Comparison of ENCODE assay signal across 33 mouse cellular contexts in the genomic region with DNA sequence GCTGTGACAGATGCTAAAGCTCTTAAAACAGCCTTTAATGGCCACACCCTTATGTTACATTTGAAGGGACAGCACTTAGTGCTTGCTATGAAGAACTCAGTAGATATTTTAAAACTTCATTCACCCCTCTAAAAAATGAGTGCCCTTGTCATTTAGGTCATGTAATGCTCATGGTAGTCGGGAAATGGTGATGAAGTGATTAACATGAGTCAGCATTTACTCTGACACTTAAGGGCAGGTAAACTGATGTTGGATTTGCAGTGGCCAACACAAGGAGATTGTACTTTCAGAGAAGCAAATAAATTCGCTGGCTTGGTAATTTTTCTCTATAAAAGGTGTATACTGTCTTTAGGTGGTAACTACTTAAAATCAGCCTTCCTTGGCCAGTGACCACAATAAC.
"Had no signal": no experiment of that assay in that cellular context is flagged by ENCODE, and none has a peak within 500 bp of the region (broad histone marks: within the 10 kb centered on the region; RNA-seq: fewer than 3 reads in every experiment).

No protein-coding gene starts in this region.

- H3K4me3 ChIP-seq: heart, embryonic 13.5 days; heart, embryonic 15.5 days; hindbrain, embryonic 10.5 days; hindbrain, embryonic 12.5 days; hindbrain, embryonic 13.5 days; hindbrain, embryonic 15.5 days; intestine, embryonic 15.5 days; kidney, embryonic 15.5 days; layer of hippocampus, adult 2 months; left cerebral cortex, adult 2 months had no signal

- H3K27ac ChIP-seq: heart, embryonic 13.5 days; heart, embryonic 15.5 days; hindbrain, embryonic 10.5 days; hindbrain, embryonic 12.5 days; hindbrain, embryonic 13.5 days; hindbrain, embryonic 14.5 days; hindbrain, embryonic 15.5 days; hindbrain, postnatal 0 days; intestine, embryonic 15.5 days; kidney, embryonic 15.5 days; kidney, postnatal 0 days; layer of hippocampus, adult 2 months; left cerebral cortex, adult 2 months had no signal

- DNase-seq: heart, postnatal 10 days; heart, postnatal 14 days; heart, postnatal 36 days; heart, postnatal 4 days; kidney, adult 11 months; kidney, adult 18-20 months; kidney, adult 2 months; kidney, adult 8-10 months; kidney, adult 9 months; kidney, postnatal 10 days; kidney, postnatal 14 days; kidney, postnatal 25 days; kidney, postnatal 36 days; kidney, postnatal 4 days; layer of hippocampus, adult 9-11 months; layer of hippocampus, postnatal 36 days had no signal

- ATAC-seq: hindbrain, embryonic 16.5 days; hindbrain, postnatal 0 days; inflammation-experienced regulatory T-cells, adult 6 months; intestine, embryonic 15.5 days; intestine, embryonic 16.5 days; intestine, postnatal 0 days had no signal

- H3K27me3 ChIP-seq: heart, embryonic 13.5 days; heart, embryonic 15.5 days; hindbrain, embryonic 12.5 days; hindbrain, embryonic 13.5 days; hindbrain, embryonic 15.5 days; intestine, embryonic 15.5 days; kidney, embryonic 15.5 days had no signal

- H3K9me3 ChIP-seq: heart, embryonic 13.5 days; heart, embryonic 15.5 days; hindbrain, embryonic 10.5 days; hindbrain, embryonic 12.5 days; hindbrain, embryonic 13.5 days; hindbrain, embryonic 15.5 days; intestine, embryonic 15.5 days; kidney, embryonic 15.5 days had no signal

- H3K36me3 ChIP-seq: intestine, embryonic 15.5 days had no signal

- H3K4me1 ChIP-seq: heart, embryonic 15.5 days; hindbrain, embryonic 10.5 days; hindbrain, embryonic 13.5 days; hindbrain, embryonic 15.5 days; intestine, embryonic 15.5 days; kidney, embryonic 15.5 days had no signal

- H3K4me2 ChIP-seq: heart, embryonic 13.5 days; heart, embryonic 15.5 days; hindbrain, embryonic 12.5 days; hindbrain, embryonic 13.5 days; hindbrain, embryonic 14.5 days; hindbrain, embryonic 15.5 days; intestine, embryonic 15.5 days; kidney, embryonic 15.5 days had no signal

- H3K9ac ChIP-seq: heart, embryonic 13.5 days; heart, embryonic 15.5 days; hindbrain, embryonic 12.5 days; hindbrain, embryonic 13.5 days; hindbrain, embryonic 14.5 days; hindbrain, embryonic 15.5 days; intestine, embryonic 15.5 days; kidney, embryonic 15.5 days had no signal
